Mouse (Mus musculus) hindbrain, postnatal 0 days (tissue): ENCODE results near the gene Myo16. TPM values are rescaled to one million over a fixed set of nuclear protein-coding genes. Genes with fewer than 3 reads are reported as not detected.

Experiments used
- ATAC-seq: fragments of 200-750 bp; cut with Nextera tagmentation; 2 replicates; pipeline ENCODE4 v1.8.0; 2017; ENCODE audit warnings: mild to moderate bottlenecking, moderate TSS enrichment, moderate library complexity
- DNase-seq: peaks from one replicate; pipeline ENCODE4 v3.0.0-alpha.2; 2015; ENCODE audit warnings: low spot score
- H3K27ac ChIP-seq: fragments of 300-500 bp; sonication (generic); 2 replicates; pipeline ENCODE4 v1.5.1; 2014; ENCODE audit warnings: mild to moderate bottlenecking
- H3K27me3 ChIP-seq: fragments of 300-500 bp; sonication (generic); 2 replicates; pipeline ENCODE4 v1.6.1; 2014; ENCODE audit warnings: low read length, mixed read lengths; ENCODE audit not compliant: insufficient read depth
- H3K36me3 ChIP-seq: fragments of 300-500 bp; sonication (generic); 2 replicates; pipeline ENCODE4 v1.6.1; 2014; ENCODE audit warnings: low read length, mixed read lengths; ENCODE audit not compliant: insufficient read depth
- H3K4me1 ChIP-seq: fragments of 300-500 bp; sonication (generic); 2 replicates; pipeline ENCODE4 v1.6.1; 2014; ENCODE audit warnings: antibody characterized with exemption, low read length, mixed read lengths; ENCODE audit not compliant: insufficient read depth
- H3K4me2 ChIP-seq: fragments of 300-500 bp; sonication (generic); 2 replicates; pipeline ENCODE4 v1.6.1; 2014; ENCODE audit warnings: low read depth, mild to moderate bottlenecking, low read length, moderate library complexity, mixed read lengths
- H3K4me3 ChIP-seq: fragments of 300-500 bp; sonication (generic); 2 replicates; pipeline ENCODE4 v1.5.1; 2014; ENCODE audit warnings: low read length
- H3K9ac ChIP-seq: fragments of 300-500 bp; sonication (generic); replicated peaks from 2 replicates; pipeline ENCODE4 v1.6.1; 2014; ENCODE audit warnings: mild to moderate bottlenecking, low read length, moderate library complexity, mixed read lengths
- H3K9me3 ChIP-seq: fragments of 300-500 bp; sonication (generic); 2 replicates; pipeline ENCODE4 v1.6.1; 2016; ENCODE audit warnings: low read length, mixed read lengths
- CTCF ChIP-seq: IDR thresholded peaks from 2 replicates; pipeline ENCODE4 v1.5.1; 2016; ENCODE audit warnings: antibody characterized with exemption, control low read depth, low read depth
- WGBS: fragments of 180-500 bp; shearing (Covaris S2); extraction: QIAGEN DNeasy Blood & Tissue Kit; methylation state at CpG from one replicate; pipeline ENCODE4 v1.1.7; 2014; 5-methylcytosine and 5-hydroxymethylcytosine counted together
- polyA plus RNA-seq: library from polyadenylated mRNA; unstranded; fragments of >200 nt; fragmentation: Nextera tagmentation; extraction: Ambion mirVana; gene quantifications from 2 replicates; pipeline ENCODE4 v1.2.1, GENCODE M21; 2015
- total RNA-seq: library from RNA; depleted of rRNA; stranded (reverse); fragments of >200 nt; gene quantifications from 2 replicates; pipeline ENCODE4 v1.2.3, GENCODE M21; 2014

Gene Myo16
- total and polyA plus RNA-seq, 2 experiments from 2014 or later = 8.7 to 71.2 TPM

- no peaks in the 10 kb centered on the region for H3K27me3 ChIP-seq
- H3K4me3 ChIP-seq = no peak overlapping the region
- no peak overlapping the region for H3K27ac ChIP-seq
- no peak overlapping the region for H3K9ac ChIP-seq
- no peaks in the 10 kb centered on the region for H3K9me3 ChIP-seq
- H3K4me1 ChIP-seq = no peaks in the 10 kb centered on the region
- no peak overlapping the region for H3K4me2 ChIP-seq
- WGBS = 93% methylated on average over 3 of the region's 3 CpGs
- no peaks in the 10 kb centered on the region; the same call in 1 of the 2 replicates for H3K36me3 ChIP-seq
- no peak for DNase-seq
- ATAC-seq = no peak
- TF ChIP-seq CTCF = no peak
These were observed 348.0 kb downstream of the Myo16 start for GRCm38 (mm10) chr8:10501750-10502149.

GRCm38 (mm10) chr8:10512105-10512504, 358.4 kb downstream of the Myo16 start:
- no peak overlapping the region for H3K9ac ChIP-seq
- no peak for TF ChIP-seq CTCF
- H3K4me2 ChIP-seq = no peak overlapping the region
- DNase-seq (no peak), ATAC-seq (no peak)
- H3K9me3 ChIP-seq = no peaks in the 10 kb centered on the region
- no peaks in the 10 kb centered on the region for H3K36me3 ChIP-seq
- H3K27me3 ChIP-seq = no peaks in the 10 kb centered on the region
- WGBS = 85% methylated on average over 3 of the region's 3 CpGs
- no peaks in the 10 kb centered on the region for H3K4me1 ChIP-seq
- H3K4me3 ChIP-seq = no peak overlapping the region
- H3K27ac ChIP-seq = no peak overlapping the region

- no peak overlapping the region for H3K9ac ChIP-seq
- H3K27me3 ChIP-seq = no peaks in the 10 kb centered on the region
- TF ChIP-seq CTCF = no peak
- H3K4me3 ChIP-seq = no peak overlapping the region
- no peak for DNase-seq
- no peaks in the 10 kb centered on the region for H3K9me3 ChIP-seq
- WGBS = 82% methylated on average over 8 of the region's 8 CpGs
- no peak for ATAC-seq
- no peaks in the 10 kb centered on the region for H3K36me3 ChIP-seq
- no peaks in the 10 kb centered on the region for H3K4me1 ChIP-seq
- no peak overlapping the region for H3K27ac ChIP-seq
- no peak overlapping the region for H3K4me2 ChIP-seq
These were observed 363.7 kb downstream of the Myo16 start for GRCm38 (mm10) chr8:10517381-10517780.

- Histone ChIP-seq H3K4me2 (no peak overlapping the region), H3K4me3 (no peak overlapping the region), H3K9ac (no peak overlapping the region), H3K9me3 (no peaks in the 10 kb centered on the region), H3K36me3 (no peaks in the 10 kb centered on the region), H3K27ac (no peak overlapping the region), H3K27me3 (no peaks in the 10 kb centered on the region), H3K4me1 (no peaks in the 10 kb centered on the region)
- no peak for TF ChIP-seq CTCF
- ATAC-seq = no peak
- DNase-seq = no peak
- 78% methylated on average over 7 of the region's 7 CpGs for WGBS
These were observed 365.6 kb downstream of the Myo16 start for GRCm38 (mm10) chr8:10519276-10519675.

GRCm38 (mm10) chr8:10521463-10521862, 367.8 kb downstream of the Myo16 start:
- Histone ChIP-seq H3K4me1 (no peaks in the 10 kb centered on the region), H3K9ac (no peak overlapping the region), H3K36me3 (no peaks in the 10 kb centered on the region), H3K4me3 (no peak overlapping the region), H3K9me3 (no peaks in the 10 kb centered on the region), H3K4me2 (no peak overlapping the region), H3K27ac (no peak overlapping the region), H3K27me3 (no peaks in the 10 kb centered on the region)
- 87% methylated on average over 4 of the region's 4 CpGs for WGBS
- ATAC-seq (no peak), DNase-seq (no peak)
- TF ChIP-seq CTCF = no peak

GRCm38 (mm10) chr8:10525686-10526085, 372.0 kb downstream of the Myo16 start:
- no peak for DNase-seq
- Histone ChIP-seq H3K4me1 (no peaks in the 10 kb centered on the region), H3K27me3 (no peaks in the 10 kb centered on the region), H3K4me3 (no peak overlapping the region), H3K9ac (no peak overlapping the region), H3K36me3 (0 out of 2 replicates have a peak, but pooled peaks cover 4% of the 10 kb centered on the region), H3K27ac (no peak overlapping the region), H3K9me3 (no peaks in the 10 kb centered on the region), H3K4me2 (no peak overlapping the region)
- 54% methylated on average over 4 of the region's 4 CpGs for WGBS
- no peak for ATAC-seq
- no peak for TF ChIP-seq CTCF

- H3K36me3 ChIP-seq = 0 out of 2 replicates have a peak, but pooled peaks cover 4% of the 10 kb centered on the region
- no peak overlapping the region for H3K9ac ChIP-seq
- H3K4me1 ChIP-seq = no peaks in the 10 kb centered on the region
- H3K9me3 ChIP-seq = no peaks in the 10 kb centered on the region
- no peak for TF ChIP-seq CTCF
- 65% methylated on average over 5 of the region's 5 CpGs for WGBS
- no peaks in the 10 kb centered on the region for H3K27me3 ChIP-seq
- no peak overlapping the region for H3K4me2 ChIP-seq
- H3K4me3 ChIP-seq = no peak overlapping the region
- H3K27ac ChIP-seq = no peak overlapping the region
- DNase-seq = peak; percentile 55
- 0 out of 2 replicates have a peak, but pooled peaks have one; percentile 61 for ATAC-seq
These were observed 372.9 kb downstream of the Myo16 start for GRCm38 (mm10) chr8:10526616-10527015.
